Mouse (Mus musculus): Measurements from ENCODE around the gene Bcor.

The Bcor gene

GRCm38 (mm10) chrX:12087511-12088300, 72.4 kb downstream of the Bcor start:
- no peak for DNase-seq (ENCODE audit: extremely low read depth, low read depth)

DNA sequence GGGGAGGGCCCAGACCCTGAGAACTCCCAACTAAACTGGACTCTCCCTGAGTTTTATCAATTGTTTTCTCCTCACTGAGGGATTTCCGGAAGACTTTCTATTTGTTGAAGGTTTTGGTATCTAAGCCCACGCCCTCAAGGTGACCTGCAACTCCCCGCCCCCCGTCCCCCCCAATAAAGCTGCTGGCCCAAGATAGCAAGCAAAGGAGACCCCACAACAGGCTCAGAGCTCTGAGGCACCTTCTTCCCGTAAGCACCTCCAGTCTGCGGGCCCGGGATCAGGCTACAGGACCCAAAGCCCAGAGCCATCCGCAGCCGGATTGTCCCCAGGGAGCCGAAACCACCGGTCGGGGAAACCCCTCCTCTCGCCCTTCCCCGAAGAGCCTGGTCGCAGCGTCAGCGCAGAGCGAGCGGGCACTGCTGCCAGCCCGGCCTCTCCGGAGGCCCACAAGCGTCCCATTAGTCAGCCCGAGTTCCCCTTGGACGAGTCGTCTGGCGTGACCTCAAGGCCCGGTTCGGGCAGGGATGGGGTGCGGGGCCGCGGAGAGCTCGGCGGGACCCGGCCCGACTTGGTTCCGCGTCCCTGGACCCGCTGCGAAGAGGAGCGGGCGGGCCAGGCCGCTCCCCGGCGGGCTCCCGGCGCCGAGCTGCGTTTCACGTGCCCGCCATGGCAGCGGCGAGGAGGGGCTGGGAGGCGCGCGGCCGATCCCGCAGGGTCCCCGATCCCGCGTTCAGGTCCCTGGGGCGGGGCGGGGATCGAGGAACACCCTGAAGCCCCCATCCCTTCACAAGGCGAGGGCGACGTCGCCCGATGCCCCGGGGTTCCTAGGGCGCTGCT, 73.3 kb downstream of the Bcor start:
- DNase-seq (ENCODE audit: extremely low read depth, low read depth), result peak; percentile 39

- DNase-seq (ENCODE audit: extremely low read depth, low read depth), result no peak
These were observed 74.2 kb downstream of the Bcor start for GRCm38 (mm10) chrX:12085949-12086348.

DNA sequence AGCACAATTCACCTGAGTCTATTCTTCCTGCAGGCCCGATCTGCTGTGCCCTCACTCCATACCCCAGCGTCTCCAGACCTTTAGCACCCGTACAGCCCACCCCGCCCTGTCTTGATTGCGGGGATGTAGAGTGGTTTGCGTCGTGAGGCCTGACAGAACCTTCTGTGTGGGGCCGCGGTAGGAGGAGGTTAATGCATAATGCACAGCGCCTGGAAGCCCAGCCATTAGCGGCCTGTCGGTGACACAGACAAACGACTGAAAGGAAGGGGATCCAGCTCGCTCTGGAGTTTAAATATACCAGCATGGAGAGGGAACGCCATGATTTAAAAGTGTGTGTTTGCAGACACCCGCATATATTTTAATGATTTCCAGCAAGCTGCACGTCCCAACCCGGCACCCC, 74.9 kb downstream of the Bcor start:
- no peak for DNase-seq (ENCODE audit: extremely low read depth, low read depth)

- no peak for DNase-seq (ENCODE audit: extremely low read depth, low read depth)
These were observed 75.5 kb downstream of the Bcor start for GRCm38 (mm10) chrX:12084698-12085097.

DNA sequence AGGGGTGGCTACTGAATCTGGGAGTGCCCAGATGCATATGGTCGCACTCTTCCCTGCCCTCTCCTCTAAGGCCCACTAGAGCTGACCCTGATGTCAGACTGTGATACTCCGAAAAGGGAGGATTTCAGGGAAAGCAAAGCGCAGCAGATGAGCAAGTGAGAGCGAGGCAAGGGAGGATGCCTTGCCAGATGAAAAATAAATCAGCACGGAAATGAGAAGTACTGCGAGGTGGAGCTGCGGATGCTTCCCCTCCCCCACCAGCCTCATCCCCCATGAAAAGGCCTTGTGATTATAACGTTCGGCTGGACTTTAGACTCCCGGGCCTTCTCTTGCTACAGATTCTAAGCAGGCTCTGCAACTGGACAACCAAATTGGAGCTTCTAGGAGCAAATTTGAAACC, 76.5 kb downstream of the Bcor start:
- no peak for DNase-seq (ENCODE audit: extremely low read depth, low read depth)

GRCm38 (mm10) chrX:12082736-12083135, 77.4 kb downstream of the Bcor start:
- DNase-seq (ENCODE audit: extremely low read depth, low read depth), result no peak

DNA sequence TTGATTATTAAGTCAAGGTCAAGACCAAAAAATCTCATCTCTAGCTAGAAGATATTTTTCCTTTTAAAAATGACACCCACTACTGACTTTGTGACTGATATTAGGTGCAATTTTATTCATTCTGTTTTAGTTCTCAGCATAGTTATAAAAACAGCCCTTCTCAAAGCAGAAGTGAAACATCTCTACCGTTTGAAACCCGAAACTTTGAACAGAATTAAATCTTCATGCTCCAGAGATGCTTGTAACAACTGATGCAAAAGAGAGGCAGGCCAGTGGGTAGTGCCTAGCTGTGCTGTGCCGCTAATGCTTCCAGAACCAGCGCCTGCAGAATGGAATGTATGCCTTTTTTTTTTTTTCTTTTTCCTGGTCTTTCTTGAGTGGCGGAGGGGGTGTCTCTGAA, 78.0 kb downstream of the Bcor start:
- no peak for DNase-seq (ENCODE audit: extremely low read depth, low read depth)

DNA sequence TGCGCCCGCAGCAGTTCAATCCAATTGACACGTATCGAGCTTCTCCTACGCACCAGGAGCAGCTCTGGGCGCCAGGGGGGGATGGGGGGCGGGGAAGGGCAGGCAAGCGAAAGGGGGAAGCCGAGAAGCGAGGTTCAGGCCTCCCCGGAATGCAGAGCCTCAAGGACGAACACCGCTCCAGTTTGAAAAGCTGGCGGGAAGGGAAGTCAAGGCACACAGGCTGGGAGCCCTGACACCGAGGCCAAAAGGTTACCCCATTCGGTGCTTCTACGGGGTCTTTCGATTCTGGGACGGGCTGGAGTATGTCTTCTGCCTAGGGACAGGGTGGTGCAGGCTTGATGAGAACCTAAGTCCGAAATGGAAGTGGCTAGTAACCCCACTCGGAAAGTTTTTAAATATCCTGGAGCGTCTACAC, 78.4 kb downstream of the Bcor start:
- no peak for DNase-seq (ENCODE audit: extremely low read depth, low read depth)

- no peak for DNase-seq (ENCODE audit: extremely low read depth, low read depth)
These were observed 79.0 kb downstream of the Bcor start for GRCm38 (mm10) chrX:12080904-12081740.

- DNase-seq (ENCODE audit: extremely low read depth, low read depth), result no peak
These were observed 79.9 kb downstream of the Bcor start for GRCm38 (mm10) chrX:12080095-12080903.

- no peak for DNase-seq (ENCODE audit: extremely low read depth, low read depth)
These were observed 80.7 kb downstream of the Bcor start for GRCm38 (mm10) chrX:12079309-12080094.

GRCm38 (mm10) chrX:12079059-12079308, 81.2 kb downstream of the Bcor start:
- DNase-seq (ENCODE audit: extremely low read depth, low read depth), result no peak

- no peak for DNase-seq (ENCODE audit: extremely low read depth, low read depth)
These were observed 81.7 kb downstream of the Bcor start for GRCm38 (mm10) chrX:12078195-12079058.

DNA sequence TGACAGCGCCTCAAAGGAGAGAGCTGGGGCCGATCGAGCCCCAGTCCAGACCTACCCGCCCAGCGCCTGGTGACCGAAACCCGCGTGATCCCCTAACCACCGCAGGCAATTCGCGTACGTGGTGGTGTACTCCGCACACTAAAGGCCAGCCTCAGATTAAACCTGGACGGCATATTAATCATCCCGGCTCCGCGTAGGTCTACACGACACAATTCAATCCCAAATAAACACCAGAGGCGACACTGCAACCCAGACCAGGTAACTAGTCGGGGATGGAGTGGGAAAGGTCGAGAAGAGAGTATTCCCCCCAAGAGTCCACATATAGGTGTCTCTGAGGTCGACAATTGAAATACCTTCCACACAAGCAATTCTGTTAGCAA, 82.6 kb downstream of the Bcor start:
- DNase-seq (ENCODE audit: extremely low read depth, low read depth), result no peak

DNA sequence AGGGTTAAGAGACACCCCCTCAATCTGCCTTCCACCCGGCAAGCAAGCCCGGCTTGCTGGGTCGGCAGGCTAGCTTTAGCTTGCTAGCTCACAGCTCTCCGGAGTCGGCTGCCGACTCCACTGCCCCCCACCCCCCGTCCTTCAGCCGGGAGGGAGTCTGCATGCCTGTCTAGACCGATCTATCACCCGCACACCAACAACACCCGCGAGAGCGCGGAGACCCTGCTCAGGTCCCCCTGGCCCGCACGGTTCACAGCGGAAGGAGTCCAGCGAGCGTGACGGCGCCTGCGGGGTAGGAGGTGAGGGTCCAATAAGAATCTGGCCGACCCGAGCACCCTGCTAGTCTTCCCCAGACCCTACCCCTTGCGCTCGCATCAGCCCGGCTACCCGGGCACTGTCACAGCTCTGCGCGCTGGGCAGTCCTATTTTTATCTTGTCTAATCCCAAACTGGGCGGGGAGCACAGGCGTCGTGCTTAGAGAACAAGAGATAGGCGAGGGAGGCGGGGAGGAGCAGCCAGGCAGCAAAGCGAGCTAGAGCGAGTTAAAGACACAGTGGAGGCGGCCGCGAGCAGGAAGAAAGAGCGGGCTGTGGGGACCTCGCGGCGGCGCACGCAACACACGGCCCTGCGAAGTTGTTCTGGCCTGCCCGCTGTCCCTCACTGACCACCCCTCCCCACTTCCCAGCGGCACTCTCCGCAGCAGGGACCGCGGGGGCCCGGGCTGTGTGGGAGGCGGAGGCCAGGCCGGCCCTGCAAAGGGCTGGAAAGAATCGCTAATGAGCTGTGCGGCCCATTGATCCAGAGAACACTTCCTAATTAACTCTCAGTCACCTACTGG, 83.2 kb downstream of the Bcor start:
- DNase-seq (ENCODE audit: extremely low read depth, low read depth), result peak; percentile 63

DNA sequence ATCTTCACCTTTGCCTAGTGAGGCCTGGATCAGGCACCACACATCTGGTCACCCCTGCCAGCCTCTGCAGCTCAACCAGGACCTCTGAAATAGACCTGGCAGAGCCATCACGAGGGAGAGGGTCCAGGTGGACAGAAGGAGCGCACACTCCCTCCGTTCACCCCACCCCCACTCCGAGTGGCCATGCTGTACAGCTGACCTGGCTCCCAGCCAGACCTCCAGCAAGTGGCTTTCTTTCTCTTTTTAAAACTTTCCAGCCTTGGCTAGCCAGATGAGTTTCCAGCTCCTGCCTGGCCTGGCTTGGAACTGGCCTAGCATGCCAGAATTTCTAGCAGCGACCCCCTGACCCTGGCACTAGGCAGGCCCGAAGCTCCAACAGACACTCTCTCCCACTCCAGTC, 87.4 kb downstream of the Bcor start:
- no peak for DNase-seq (ENCODE audit: extremely low read depth, low read depth)

- DNase-seq (ENCODE audit: extremely low read depth, low read depth), result no peak
These were observed 91.0 kb downstream of the Bcor start for GRCm38 (mm10) chrX:12068978-12069724.
